Mouse (Mus musculus): ENCODE results near the gene Tsga8. TPM values are rescaled to one million over a fixed set of nuclear protein-coding genes. Genes with fewer than 3 reads are reported as not detected.

Gene Tsga8
- not detected for total RNA-seq (2022)

DNA sequence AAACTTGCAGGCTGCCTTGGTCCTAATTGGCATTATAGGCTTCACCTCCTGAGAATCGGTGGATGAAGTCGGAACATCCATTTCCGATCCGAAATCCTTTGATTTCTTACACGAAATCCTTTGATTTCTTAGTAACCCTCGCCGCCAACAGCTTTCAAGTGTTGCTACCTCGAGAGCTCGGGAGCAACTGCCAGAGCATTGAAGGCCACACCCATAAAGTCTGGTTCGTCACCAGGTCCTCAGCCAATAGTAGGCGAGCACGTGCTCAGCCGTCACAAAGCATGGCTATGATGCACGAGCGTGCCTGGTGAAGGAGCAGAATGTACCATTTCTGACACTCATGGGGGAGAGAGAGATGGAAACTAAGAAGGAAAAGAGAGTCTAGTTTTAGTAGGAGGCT lies at the start of gene Tsga8:
Tsga8 (minus strand) TSS at position 327 of the 400 bp plus-strand sequence.
- DNase-seq (ENCODE audit: low spot score in 2 of 2): no peak
